ENCODE assay signal across 9 mouse cellular contexts in genomic region chr8:9227779-9228464, GRCm38 (mm10).
DNase-seq lines count a peak whose midpoint lies in the region; ATAC-seq and TF ChIP-seq lines count a peak whose summit lies in the region.
"Had no signal": no experiment of that assay in that cellular context is flagged by ENCODE, and none has a peak within 500 bp of the region (broad histone marks: within the 10 kb centered on the region; RNA-seq: fewer than 3 reads in every experiment).

No protein-coding gene starts in this region.

- no peak overlapping the region for H3K9ac ChIP-seq in CH12.LX (ENCODE audit: insufficient read depth, low read depth)
- H3K9ac ChIP-seq: heart, embryonic 13.5 days had no signal

- no peak overlapping the region for H3K4me2 ChIP-seq in CH12.LX (ENCODE audit: insufficient read depth, low read depth, poor library complexity, severe bottlenecking)
- H3K4me2 ChIP-seq: heart, embryonic 13.5 days had no signal

- H3K4me3 ChIP-seq in CH12.LX (replicated peaks in 1 of 3; ENCODE audit: low read depth in 2 of 3, low read length in 2 of 3, poor library complexity in 1 of 3), result no peak overlapping the region
- no peak overlapping the region for H3K4me3 ChIP-seq in cortical plate, adult 2 months (ENCODE audit: insufficient read depth, low read length)
- H3K4me3 ChIP-seq: heart, embryonic 13.5 days had no signal

- no peaks in the 10 kb centered on the region for H3K79me2 ChIP-seq in CH12.LX (replicated peaks; ENCODE audit: control insufficient read depth, extremely low read depth, insufficient read depth, poor library complexity, severe bottlenecking)

- no peak for TF ChIP-seq POLR2A in CH12.LX (IDR thresholded peaks at IDR 0.05; ENCODE audit: low read depth, low read length)
- no peak for TF ChIP-seq POLR2A in cortical plate, adult 2 months (IDR thresholded peaks at IDR 0.05; ENCODE audit: extremely low read depth, insufficient read depth, low read length)

- dilution Hi-C loops in CH12.LX (cut with MboI; ENCODE audit: extremely low pct_ligation_motif_present, extremely low pct_unique_long_range_greater_than_20kb, low sequenced_read_pairs), result no loop called here

- TF ChIP-seq EP300 in CH12.LX (IDR thresholded peaks at IDR 0.05; ENCODE audit: low read length), result no peak

- peak; percentile 89 to 91 for ATAC-seq in hematopoietic stem cell, adult 5-6 weeks (replicated peaks in 1 of 2; ENCODE audit: insufficient read depth in 1 of 2, low FRiP score in 2 of 2, low TSS enrichment in 1 of 2, low read depth in 1 of 2, poor library complexity in 2 of 2, severe bottlenecking in 2 of 2)

- DNase-seq in CH12.LX (ENCODE audit: extremely low read depth), result no peak
- peak; percentile 44 to 78 for DNase-seq in adrenal gland, adult (ENCODE audit: inconsistent age in 2 of 2, low spot score in 1 of 2)
- DNase-seq in layer of hippocampus, adult 8-10 months (ENCODE audit: low spot score in 2 of 2), result peak; percentile 61 to 72
- DNase-seq in lung, postnatal 14 days, result peak; percentile 39
- DNase-seq in right cerebral cortex, adult 18-20 months, result peak; percentile 75
- DNase-seq in MN1 (ENCODE audit: low spot score), result no peak

- no peaks in the 10 kb centered on the region for H3K36me3 ChIP-seq in CH12.LX (replicated peaks in 1 of 2; ENCODE audit: control insufficient read depth in 1 of 2, insufficient read depth in 1 of 2, low read length in 1 of 2)
- H3K36me3 ChIP-seq: heart, embryonic 13.5 days had no signal

- peaks cover 78% of the 10 kb centered on the region for H3K9me3 ChIP-seq in CH12.LX (replicated peaks; ENCODE audit: low read length)
- H3K9me3 ChIP-seq: heart, embryonic 13.5 days had no signal

- TF ChIP-seq RAD21 in CH12.LX (IDR thresholded peaks at IDR 0.05; ENCODE audit: low read depth, low read length), result peak; percentile 4

- no peak overlapping the region for H3K27ac ChIP-seq in CH12.LX (ENCODE audit: insufficient read depth, low read depth)
- H3K27ac ChIP-seq in cortical plate, adult 2 months (ENCODE audit: insufficient read depth, low read length), result no peak overlapping the region
- H3K27ac ChIP-seq: heart, embryonic 13.5 days had no signal

- H3K4me1 ChIP-seq in CH12.LX (ENCODE audit: control insufficient read depth in 1 of 2, insufficient read depth in 2 of 2), result no peaks in the 10 kb centered on the region
- peaks cover 3% of the 10 kb centered on the region; the same call in 1 of the 2 replicates for H3K4me1 ChIP-seq in cortical plate, adult 2 months (ENCODE audit: control insufficient read depth, insufficient read depth, low read length)
- H3K4me1 ChIP-seq: heart, embryonic 13.5 days had no signal

- no peaks in the 10 kb centered on the region for H3K27me3 ChIP-seq in CH12.LX (replicated peaks)
- H3K27me3 ChIP-seq: heart, embryonic 13.5 days had no signal

- no peak for TF ChIP-seq CTCF in CH12.LX (conservative IDR thresholded peaks at IDR 0.05 in 1 of 2, IDR thresholded peaks at IDR 0.05 in 1 of 2; ENCODE audit: low read depth in 2 of 2, low read length in 2 of 2)
- TF ChIP-seq CTCF in cortical plate, adult 2 months (IDR thresholded peaks at IDR 0.05; ENCODE audit: extremely low read depth, insufficient read depth, low read length), result peak; percentile 93

- in situ Hi-C loops in CH12.LX (cut with MboI; ENCODE audit: low pct_ligation_motif_present, low pct_unique_long_range_greater_than_20kb, low sequenced_read_pairs), result loop anchor here (25.0 kb wide), 1 partner anchor 709 kb away; no protein-coding TSS in a partner anchor

TF ChIP-seq in CH12.LX, 34 proteins besides CTCF, POLR2A, EP300 and RAD21:
- no peak for TF ChIP-seq USF2 (conservative IDR thresholded peaks at IDR 0.05; ENCODE audit: low read depth, low read length)
- TF ChIP-seq JUND (conservative IDR thresholded peaks at IDR 0.05; ENCODE audit: low read depth, low read length), result no peak
- TF ChIP-seq UBTF (IDR thresholded peaks at IDR 0.05; ENCODE audit: low read depth, low read length), result no peak
- TF ChIP-seq NELFE (IDR thresholded peaks at IDR 0.05; ENCODE audit: low read depth, low read length), result no peak
- TF ChIP-seq CHD2 (IDR thresholded peaks at IDR 0.05; ENCODE audit: low read length), result no peak
- no peak for TF ChIP-seq MXI1 (IDR thresholded peaks at IDR 0.05; ENCODE audit: low read depth, low read length)
- TF ChIP-seq BHLHE40 (IDR thresholded peaks at IDR 0.05; ENCODE audit: low read depth, low read length), result no peak
- TF ChIP-seq PAX5 (IDR thresholded peaks at IDR 0.05; ENCODE audit: low read length), result no peak
- TF ChIP-seq ZNF384 (IDR thresholded peaks at IDR 0.05; ENCODE audit: low read depth, low read length), result no peak
- TF ChIP-seq CHD1 (IDR thresholded peaks at IDR 0.05; ENCODE audit: low read depth, low read length), result no peak
- TF ChIP-seq TBP (conservative IDR thresholded peaks at IDR 0.05; ENCODE audit: low read depth, low read length), result no peak

Comparison
In these comparisons a context has a peak if more than half of its experiments do, and no peak if none do; other contexts are left out.
1. DNase-seq: peak in adrenal gland, adult (2 of 2), layer of hippocampus, adult 8-10 months (2 of 2), lung, postnatal 14 days (single experiment) and right cerebral cortex, adult 18-20 months (single experiment); none in CH12.LX (single experiment) and MN1 (single experiment).